Mouse (Mus musculus) hindbrain, embryonic 11.5 days (tissue): ENCODE measurements around the gene Aloxe3. TPM values are rescaled to one million over a fixed set of nuclear protein-coding genes. Genes with fewer than 3 reads are reported as not detected.

Source experiments
- ATAC-seq: fragments of 200-750 bp; cut with Nextera tagmentation; 2 replicates; pipeline ENCODE4 v1.8.0; 2017; ENCODE audit warnings: mild to moderate bottlenecking, moderate TSS enrichment, moderate library complexity; ENCODE audit not compliant: low FRiP score
- DNase-seq: peaks from one replicate; pipeline ENCODE4 v3.0.0-alpha.2; 2015; ENCODE audit warnings: low spot score
- H3K27ac ChIP-seq: fragments of 300-500 bp; sonication (generic); 2 replicates; pipeline ENCODE4 v1.5.1; 2014; ENCODE audit warnings: mild to moderate bottlenecking, low read depth, low read length
- H3K27me3 ChIP-seq: fragments of 300-500 bp; sonication (generic); 2 replicates; pipeline ENCODE4 v1.6.1; 2014; ENCODE audit warnings: mild to moderate bottlenecking, low read length, moderate library complexity, mixed read lengths; ENCODE audit not compliant: control insufficient read depth, insufficient read depth
- H3K36me3 ChIP-seq: fragments of 300-500 bp; sonication (generic); 2 replicates; pipeline ENCODE4 v1.6.1; 2014; ENCODE audit warnings: mild to moderate bottlenecking, low read length, moderate library complexity, mixed read lengths; ENCODE audit not compliant: control insufficient read depth, insufficient read depth
- H3K4me1 ChIP-seq: fragments of 300-500 bp; sonication (generic); replicated peaks from 2 replicates; pipeline ENCODE4 v1.6.1; 2014; ENCODE audit warnings: low read length, mixed read lengths; ENCODE audit not compliant: control insufficient read depth, insufficient read depth
- H3K4me2 ChIP-seq: fragments of 300-500 bp; sonication (generic); replicated peaks from 2 replicates; pipeline ENCODE4 v1.6.1; 2014; ENCODE audit warnings: mild to moderate bottlenecking, low read depth, low read length
- H3K4me3 ChIP-seq: fragments of 300-500 bp; sonication (generic); 2 replicates; pipeline ENCODE4 v1.5.1; 2014; ENCODE audit warnings: low read depth, low read length
- H3K9ac ChIP-seq: fragments of 300-500 bp; sonication (generic); 2 replicates; pipeline ENCODE4 v1.6.1; 2014; ENCODE audit warnings: low read depth, low read length
- H3K9me3 ChIP-seq: fragments of 300-500 bp; sonication (generic); 2 replicates; pipeline ENCODE4 v1.6.1; 2016; ENCODE audit warnings: low read length; ENCODE audit not compliant: control insufficient read depth
- WGBS: fragments of 180-500 bp; shearing (Covaris S2); extraction: QIAGEN DNeasy Blood & Tissue Kit; methylation state at CpG from one replicate; pipeline ENCODE4 v1.1.7; 2014; 5-methylcytosine and 5-hydroxymethylcytosine counted together
- polyA plus RNA-seq: library from polyadenylated mRNA; unstranded; fragments of >200 nt; fragmentation: Nextera tagmentation; extraction: Ambion mirVana; gene quantifications from 2 replicates; pipeline ENCODE4 v1.2.1, GENCODE M21; 2014

The Aloxe3 gene
- polyA plus RNA-seq, 1 experiment from 2014 or later = 0.40 TPM

DNA sequence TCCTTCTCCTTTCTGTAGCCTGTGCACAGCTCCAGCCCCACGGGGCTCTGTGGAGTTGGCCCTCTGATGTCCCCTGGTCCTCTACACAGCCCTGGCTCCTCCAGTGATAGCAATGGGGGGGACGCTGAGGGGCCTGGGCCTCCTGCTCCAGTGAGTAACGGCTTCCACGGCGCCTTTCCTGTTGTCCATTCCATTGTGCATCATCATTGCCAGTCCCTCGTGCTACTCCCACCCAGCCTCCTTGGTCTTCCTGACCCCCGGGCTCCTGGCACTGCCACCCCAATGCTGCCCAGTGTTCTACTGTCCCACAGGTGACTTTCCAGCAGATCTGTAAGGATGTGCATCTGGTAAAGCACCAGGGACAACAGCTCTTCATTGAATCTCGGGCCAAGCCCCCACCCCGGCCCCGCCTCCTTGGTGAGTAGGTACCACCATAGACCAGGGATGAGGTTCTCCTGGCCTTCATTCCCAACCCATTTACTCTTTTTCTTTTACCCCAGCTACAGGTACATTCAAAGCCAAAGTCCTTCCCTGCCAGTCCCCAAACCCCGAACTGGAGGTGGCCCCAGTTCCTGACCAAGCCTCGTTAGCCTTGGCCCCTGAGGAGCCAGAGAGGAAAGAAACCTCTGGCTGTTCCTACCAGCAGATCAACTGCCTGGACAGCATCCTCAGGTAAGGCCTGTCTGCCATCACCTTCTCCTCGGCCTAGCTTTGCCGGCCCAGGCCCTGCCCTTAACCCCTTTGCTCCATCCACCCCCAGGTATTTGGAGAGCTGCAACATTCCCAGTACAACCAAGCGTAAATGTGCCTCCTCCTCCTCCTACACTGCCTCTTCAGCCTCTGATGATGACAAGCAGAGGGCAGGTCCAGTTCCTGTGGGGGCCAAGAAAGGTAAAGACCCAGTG is 21.9 kb upstream of the Aloxe3 start:
- ATAC-seq = no peak
- H3K27me3 ChIP-seq = no peaks in the 10 kb centered on the region
- 94% methylated on average over 15 of the region's 15 CpGs for WGBS
- H3K36me3 ChIP-seq = 0 out of 2 replicates have a peak, but pooled peaks cover 2% of the 10 kb centered on the region
- no peaks in the 10 kb centered on the region for H3K9me3 ChIP-seq
- no peak overlapping the region for H3K4me3 ChIP-seq
- no peak overlapping the region for H3K27ac ChIP-seq
- DNase-seq = no peak
- H3K4me1 ChIP-seq = peaks cover 9% of the 10 kb centered on the region
- H3K4me2 ChIP-seq = no peak overlapping the region
- H3K9ac ChIP-seq = no peak overlapping the region

DNA sequence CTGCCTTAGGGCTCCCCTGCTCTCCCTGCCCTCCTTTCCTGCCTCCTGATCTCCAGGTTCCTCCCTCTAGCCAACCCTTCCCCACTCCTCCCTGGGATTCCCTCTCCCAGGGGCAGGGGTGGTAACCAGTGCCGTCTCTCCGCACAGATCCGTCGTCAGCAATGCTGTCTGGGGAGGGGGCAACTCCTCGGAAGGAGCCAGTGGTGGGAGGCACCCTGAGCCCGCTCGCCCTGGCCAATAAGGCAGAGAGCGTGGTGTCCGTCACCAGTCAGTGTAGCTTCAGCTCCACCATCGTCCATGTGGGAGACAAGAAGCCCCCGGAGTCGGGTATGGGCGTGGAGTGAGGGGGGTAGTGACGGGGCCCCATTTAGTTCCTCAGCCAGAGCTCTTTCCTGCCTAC is 21.2 kb upstream of the Aloxe3 start:
- no peaks in the 10 kb centered on the region for H3K27me3 ChIP-seq
- no peak overlapping the region for H3K4me2 ChIP-seq
- H3K4me1 ChIP-seq = peaks cover 4% of the 10 kb centered on the region; the same call in 1 of the 2 replicates
- no peaks in the 10 kb centered on the region for H3K9me3 ChIP-seq
- 93% methylated on average over 14 of the region's 14 CpGs for WGBS
- 0 out of 2 replicates have a peak, but pooled peaks cover 2% of the 10 kb centered on the region for H3K36me3 ChIP-seq
- no peak for DNase-seq
- no peak overlapping the region for H3K9ac ChIP-seq
- H3K4me3 ChIP-seq = no peak overlapping the region
- no peak overlapping the region for H3K27ac ChIP-seq
- ATAC-seq = no peak

GRCm38 (mm10) chr11:69105227-69105626 is 20.5 kb upstream of the Aloxe3 start:
- 0 out of 2 replicates have a peak, but pooled peaks cover 2% of the 10 kb centered on the region for H3K36me3 ChIP-seq

DNA sequence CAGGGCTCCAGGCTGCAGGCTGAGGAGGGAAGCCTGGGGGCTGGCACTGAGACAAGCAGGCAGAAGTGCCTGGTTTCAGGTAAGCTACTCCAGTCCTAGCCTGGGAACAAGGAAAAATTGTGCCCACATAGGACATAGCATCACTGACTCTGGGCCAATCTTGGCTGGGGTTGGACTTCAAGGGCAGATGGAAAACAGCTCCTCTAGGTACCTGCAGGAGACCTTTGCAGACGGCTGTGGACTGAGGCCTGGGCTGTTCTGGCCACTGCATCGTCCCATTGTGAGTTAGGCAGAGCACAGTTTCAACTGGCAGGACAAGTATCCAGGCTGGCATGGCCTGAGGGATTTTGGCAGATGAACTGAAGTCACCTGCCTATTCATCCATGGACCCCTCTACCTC is 19.9 kb upstream of the Aloxe3 start:
- Histone ChIP-seq H3K27ac (no peak overlapping the region), H3K4me3 (no peak overlapping the region), H3K9me3 (no peaks in the 10 kb centered on the region), H3K4me1 (no peaks in the 10 kb centered on the region), H3K27me3 (no peaks in the 10 kb centered on the region), H3K36me3 (0 out of 2 replicates have a peak, but pooled peaks cover 2% of the 10 kb centered on the region), H3K4me2 (no peak overlapping the region), H3K9ac (no peak overlapping the region)
- ATAC-seq (no peak), DNase-seq (no peak)
- 63% methylated on average over 2 of the region's 2 CpGs for WGBS

More at GRCm38 (mm10) chr11:69105227-69105626, 20.5 kb upstream of the Aloxe3 start:
- H3K9me3 ChIP-seq = no peaks in the 10 kb centered on the region
- DNase-seq = no peak
- no peak overlapping the region for H3K4me2 ChIP-seq
- 0 out of 2 replicates have a peak, but pooled peaks cover 3% of the 10 kb centered on the region for H3K4me1 ChIP-seq
- no peaks in the 10 kb centered on the region for H3K27me3 ChIP-seq
- no peak overlapping the region for H3K9ac ChIP-seq
- H3K27ac ChIP-seq = no peak overlapping the region
- ATAC-seq = no peak
- WGBS = 89% methylated on average over 6 of the region's 6 CpGs
- H3K4me3 ChIP-seq = no peak overlapping the region

DNA sequence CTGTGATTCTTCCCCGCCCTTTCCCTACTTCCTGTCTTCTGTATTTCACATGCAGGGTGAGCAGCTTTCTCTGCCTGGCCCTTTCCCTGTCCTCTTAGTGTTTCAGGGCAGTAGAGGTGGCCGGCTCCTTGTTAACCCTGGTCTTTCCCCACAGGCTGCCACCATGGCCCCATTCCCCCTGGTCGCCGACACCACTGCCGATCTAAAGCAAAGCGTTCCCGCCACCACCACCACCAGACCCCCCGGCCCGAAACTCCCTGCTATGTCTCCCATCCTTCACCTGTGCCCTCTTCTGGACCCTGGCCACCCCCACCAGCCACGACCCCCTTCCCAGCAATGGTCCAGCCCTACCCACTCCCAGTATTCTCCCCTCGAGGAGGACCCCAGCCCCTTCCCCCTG is 19.4 kb upstream of the Aloxe3 start:
- DNase-seq (no peak), ATAC-seq (no peak)
- Histone ChIP-seq H3K4me3 (no peak overlapping the region), H3K9me3 (no peaks in the 10 kb centered on the region), H3K27ac (no peak overlapping the region), H3K36me3 (0 out of 2 replicates have a peak, but pooled peaks cover 2% of the 10 kb centered on the region), H3K4me1 (no peaks in the 10 kb centered on the region), H3K4me2 (no peak overlapping the region), H3K27me3 (no peaks in the 10 kb centered on the region), H3K9ac (no peak overlapping the region)
- WGBS = 93% methylated on average over 11 of the region's 11 CpGs

DNA sequence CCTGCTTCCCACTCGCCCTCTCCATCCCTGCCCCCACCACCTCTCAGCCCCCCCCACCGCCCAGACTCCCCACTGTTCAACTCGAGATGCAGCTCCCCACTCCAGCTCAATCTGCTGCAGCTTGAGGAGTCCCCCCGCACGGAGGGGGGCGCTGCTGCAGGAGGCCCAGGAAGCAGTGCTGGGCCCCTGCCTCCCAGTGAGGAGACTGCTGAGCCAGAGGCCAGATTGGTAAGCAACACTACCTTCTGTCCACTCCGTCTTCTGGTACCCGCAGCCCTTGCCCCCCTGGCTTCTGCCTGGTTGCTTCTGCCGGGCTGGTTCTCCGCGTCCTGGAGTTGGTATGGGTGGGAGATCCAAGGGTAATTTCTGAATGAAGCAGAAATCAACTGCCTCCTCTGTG is 18.9 kb upstream of the Aloxe3 start:
- H3K27ac ChIP-seq = no peak overlapping the region
- H3K9me3 ChIP-seq = no peaks in the 10 kb centered on the region
- H3K4me1 ChIP-seq = no peaks in the 10 kb centered on the region
- WGBS = 87% methylated on average over 11 of the region's 11 CpGs
- H3K4me3 ChIP-seq = no peak overlapping the region
- H3K36me3 ChIP-seq = 0 out of 2 replicates have a peak, but pooled peaks cover 2% of the 10 kb centered on the region
- no peak overlapping the region for H3K4me2 ChIP-seq
- no peak for ATAC-seq
- H3K27me3 ChIP-seq = no peaks in the 10 kb centered on the region
- DNase-seq = no peak
- H3K9ac ChIP-seq = no peak overlapping the region

GRCm38 (mm10) chr11:69107676-69108075 is 18.0 kb upstream of the Aloxe3 start:
- H3K4me2 ChIP-seq = no peak overlapping the region
- ATAC-seq = no peak
- DNase-seq = no peak
- no peak overlapping the region for H3K27ac ChIP-seq
- H3K9me3 ChIP-seq = no peaks in the 10 kb centered on the region
- 88% methylated on average over 11 of the region's 11 CpGs for whole genome bisulfite sequencing
- 0 out of 2 replicates have a peak, but pooled peaks cover 2% of the 10 kb centered on the region for H3K36me3 ChIP-seq
- H3K27me3 ChIP-seq = no peaks in the 10 kb centered on the region
- H3K4me3 ChIP-seq = no peak overlapping the region
- H3K9ac ChIP-seq = no peak overlapping the region
- H3K4me1 ChIP-seq = no peaks in the 10 kb centered on the region

- 96% methylated on average over 9 of the region's 9 CpGs for WGBS
- Histone ChIP-seq H3K27ac (no peak overlapping the region), H3K4me2 (no peak overlapping the region), H3K9me3 (no peaks in the 10 kb centered on the region), H3K36me3 (0 out of 2 replicates have a peak, but pooled peaks cover 2% of the 10 kb centered on the region), H3K27me3 (no peaks in the 10 kb centered on the region), H3K4me3 (no peak overlapping the region), H3K4me1 (no peaks in the 10 kb centered on the region), H3K9ac (no peak overlapping the region)
- ATAC-seq = no peak
- DNase-seq = no peak
Measured at GRCm38 (mm10) chr11:69108223-69108622, 17.5 kb upstream of the Aloxe3 start.
